Mouse (Mus musculus): ENCODE data around the gene Olfr229.
"Not testable (repeated sequence)": the region's sequence is repeated elsewhere in the genome, so short reads cannot be mapped to it uniquely, and the experiment has no call there.

The Olfr229 gene

DNA sequence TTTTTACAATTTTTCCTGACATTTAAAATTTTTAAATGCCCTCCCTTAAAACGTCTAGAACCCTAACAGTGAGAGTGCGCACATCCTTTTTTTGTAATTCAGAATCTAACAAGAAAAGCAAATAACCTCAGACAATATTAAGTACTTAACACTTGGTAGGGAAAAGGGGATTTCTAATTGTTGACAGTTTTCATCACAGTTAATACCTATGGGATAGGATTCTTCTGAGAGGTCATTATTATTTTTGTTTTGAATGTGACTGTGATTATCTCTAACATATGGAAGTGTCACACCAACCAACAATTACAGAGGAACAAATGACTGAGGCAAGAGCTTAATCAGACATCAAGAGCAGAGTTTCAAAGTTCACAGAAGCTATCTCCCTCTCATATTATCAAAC is at the start of gene Olfr229:
Olfr229 (plus strand) TSS at position 301 of the 400 bp plus-strand sequence.
- no peak for TF ChIP-seq GATA4 (IDR thresholded peaks at IDR 0.05; ENCODE audit: insufficient replicate concordance, low read length)

DNA sequence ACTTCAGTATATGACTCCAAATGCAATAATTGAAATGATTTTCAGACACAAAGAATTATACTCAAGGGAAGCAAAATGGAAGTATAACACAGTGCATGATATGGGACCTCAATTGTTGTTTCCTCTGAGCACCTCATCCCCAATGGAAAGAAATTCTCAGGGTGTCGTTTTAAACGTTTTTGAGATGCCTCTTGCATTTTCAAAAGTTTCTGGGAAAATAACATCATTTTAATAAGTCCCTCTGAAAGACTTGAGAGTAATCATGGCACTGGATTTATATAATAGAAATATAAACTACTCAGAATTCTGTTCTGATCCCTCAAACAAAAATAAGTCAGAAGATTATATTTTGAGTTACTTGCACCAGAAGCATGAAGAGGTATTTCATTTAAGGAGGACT is 41.0 kb upstream of the Olfr229 start, which contains the start of gene Olfr972:
Olfr972 (plus strand) TSS at position 301 of the 400 bp plus-strand sequence.
- no peak for TF ChIP-seq GATA4 (IDR thresholded peaks at IDR 0.05; ENCODE audit: insufficient replicate concordance, low read length)

DNA sequence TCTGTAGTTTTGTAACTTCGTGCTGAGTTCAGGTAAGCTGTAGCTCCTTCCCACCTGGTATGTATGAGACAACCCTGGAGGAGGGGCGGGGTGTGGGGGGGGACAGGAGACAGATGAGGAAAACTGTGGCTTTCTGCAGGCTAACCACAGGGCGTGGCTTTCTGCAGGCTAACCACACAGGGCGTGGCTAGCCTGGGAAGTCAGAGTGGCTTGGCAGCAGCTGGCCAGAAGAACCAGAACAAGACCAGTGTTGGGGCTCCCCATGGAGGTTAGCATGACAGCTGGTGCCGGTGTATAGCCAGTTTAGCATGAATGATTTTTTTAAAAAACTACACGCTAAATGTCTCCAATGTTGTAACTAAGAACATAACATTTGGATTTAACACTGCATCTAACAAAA is 2.0 kb upstream of the Olfr229 start:
- no peak for TF ChIP-seq GATA4 (IDR thresholded peaks at IDR 0.05; ENCODE audit: insufficient replicate concordance, low read length)

DNA sequence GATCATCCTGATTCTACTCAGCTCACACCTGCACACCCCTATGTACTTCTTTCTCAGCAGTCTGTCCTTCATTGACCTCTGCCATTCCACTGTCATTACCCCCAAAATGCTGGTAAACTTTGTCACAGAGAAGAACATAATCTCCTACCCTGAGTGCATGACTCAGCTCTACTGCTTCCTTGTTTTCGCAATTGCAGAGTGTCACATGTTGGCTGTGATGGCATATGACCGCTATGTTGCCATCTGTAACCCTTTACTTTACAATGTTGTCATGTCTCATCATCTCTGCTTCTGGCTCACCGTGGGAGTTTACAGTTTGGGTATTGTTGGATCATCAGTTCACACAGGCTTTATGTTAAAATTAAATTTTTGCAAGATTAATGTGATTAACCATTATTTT is 2.8 kb downstream of the Olfr229 start:
- TF ChIP-seq GATA4 (IDR thresholded peaks at IDR 0.05; ENCODE audit: insufficient replicate concordance, low read length) = no peak

DNA sequence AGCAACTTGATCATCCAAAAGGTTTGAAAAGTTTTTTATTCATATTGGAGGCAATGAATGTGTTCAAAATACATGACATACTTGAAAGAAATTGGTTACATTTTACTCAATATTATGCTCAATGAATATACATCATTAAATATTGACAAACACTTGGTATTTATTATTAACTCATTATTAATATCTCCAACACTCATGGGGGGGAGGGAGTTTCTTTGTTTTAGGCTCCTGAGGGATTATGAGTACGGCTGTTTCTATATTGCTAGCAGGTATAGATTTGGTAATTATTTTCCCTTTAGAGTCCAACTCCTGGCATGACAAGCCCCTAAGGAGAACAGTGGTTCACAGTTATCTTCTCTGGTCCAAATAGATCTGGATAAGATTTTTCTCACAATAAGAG is 30.1 kb downstream of the Olfr229 start, which contains the start of gene Olfr974:
Olfr974 (plus strand) TSS at position 301 of the 400 bp plus-strand sequence.
- TF ChIP-seq GATA4 (IDR thresholded peaks at IDR 0.05; ENCODE audit: insufficient replicate concordance, low read length) = no peak

DNA sequence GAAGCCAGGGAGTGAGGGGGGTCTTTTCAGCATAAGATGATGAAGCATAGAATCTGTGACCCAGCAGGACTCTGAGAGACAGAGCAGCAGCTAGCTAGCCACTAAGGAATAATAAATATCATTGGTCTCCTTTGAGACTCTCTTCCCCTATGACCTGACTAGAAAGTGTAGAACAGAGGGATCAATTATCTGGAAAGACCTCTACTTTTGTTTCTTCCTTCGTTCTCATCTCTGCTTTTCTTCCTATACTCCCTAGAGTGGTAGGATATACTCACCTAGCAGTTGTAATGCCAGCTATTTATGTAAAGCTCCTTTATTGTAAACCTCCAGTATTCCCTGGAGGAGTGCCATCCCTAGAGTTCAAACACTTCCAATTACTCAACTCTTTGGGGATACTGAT is 44.8 kb downstream of the Olfr229 start, which contains the start of gene Olfr975:
Olfr975 (minus strand) TSS at position 101 of the 400 bp plus-strand sequence.
- TF ChIP-seq GATA4 (IDR thresholded peaks at IDR 0.05; ENCODE audit: insufficient replicate concordance, low read length) = no peak

DNA sequence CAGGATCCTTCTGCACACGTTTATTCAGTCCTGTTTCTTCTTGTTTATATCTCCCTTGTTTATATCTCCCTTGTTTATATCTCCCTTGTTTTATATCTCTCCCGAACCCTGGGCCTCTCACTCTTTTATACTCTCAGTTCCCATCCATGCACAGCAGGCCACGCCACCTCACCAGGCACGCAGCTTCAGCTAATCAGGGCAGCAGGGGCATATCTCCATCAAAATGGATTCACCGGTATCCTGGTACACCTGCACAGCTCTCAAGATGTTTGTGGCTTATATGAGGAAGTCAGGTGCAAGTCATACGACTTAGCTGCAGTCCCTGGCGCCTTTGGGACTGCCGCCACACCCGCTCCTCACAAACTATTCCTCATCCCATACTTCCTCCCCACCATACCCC is 53.9 kb downstream of the Olfr229 start, which contains the start of gene Olfr976:
Olfr976 (minus strand) TSS at position 101 of the 400 bp plus-strand sequence.
- not testable (repeated sequence) for TF ChIP-seq GATA4 (IDR thresholded peaks at IDR 0.05; ENCODE audit: insufficient replicate concordance, low read length)
